ENCODE assay signal across 8 mouse cellular contexts in genomic region chr9:71770484-71770883, GRCm38 (mm10). TPM values are rescaled to one million over a fixed set of nuclear protein-coding genes. Genes with fewer than 3 reads are reported as not detected.
DNase-seq lines count a peak whose midpoint lies in the region; ATAC-seq and TF ChIP-seq lines count a peak whose summit lies in the region.
"Had no signal": no experiment of that assay in that cellular context is flagged by ENCODE, and none has a peak within 500 bp of the region (broad histone marks: within the 10 kb centered on the region; RNA-seq: fewer than 3 reads in every experiment).

No protein-coding gene starts in this region.

- no peaks in the 10 kb centered on the region for H3K36me3 ChIP-seq in lung, postnatal 0 days (ENCODE audit: insufficient read depth, low read length)
- H3K36me3 ChIP-seq in forebrain, embryonic 13.5 days (ENCODE audit: poor library complexity, severe bottlenecking), result no peaks in the 10 kb centered on the region
- no peaks in the 10 kb centered on the region for H3K36me3 ChIP-seq in liver, embryonic 11.5 days (ENCODE audit: control insufficient read depth, insufficient read depth, low read length)
- H3K36me3 ChIP-seq in stomach, postnatal 0 days (ENCODE audit: control insufficient read depth, insufficient read depth, low read length), result no peaks in the 10 kb centered on the region

- peak overlapping the region; percentile 89 for H3K27ac ChIP-seq in lung, postnatal 0 days (ENCODE audit: low read length)
- H3K27ac ChIP-seq in forebrain, embryonic 13.5 days, result no peak overlapping the region
- no peak overlapping the region for H3K27ac ChIP-seq in liver, embryonic 11.5 days (ENCODE audit: low read depth, low read length)
- no peak overlapping the region for H3K27ac ChIP-seq in stomach, postnatal 0 days (replicated peaks)

- peak; percentile 46; the same call in 1 of the 2 replicates for TF ChIP-seq CTCF in lung, postnatal 0 days (IDR thresholded peaks at IDR 0.05)
- TF ChIP-seq CTCF in stomach, postnatal 0 days (IDR thresholded peaks at IDR 0.05; ENCODE audit: low read depth), result peak; percentile 49

- no peak for TF ChIP-seq EP300 in lung, postnatal 0 days (IDR thresholded peaks at IDR 0.05)
- no peak for TF ChIP-seq EP300 in stomach, postnatal 0 days (optimal IDR thresholded peaks at IDR 0.05)

- WGBS in lung, postnatal 0 days, result 1% methylated on average over 10 of the region's 10 CpGs
- WGBS in forebrain, embryonic 13.5 days, result 3% methylated on average over 10 of the region's 10 CpGs
- WGBS in liver, embryonic 11.5 days, result 4% methylated on average over 10 of the region's 10 CpGs
- WGBS in stomach, postnatal 0 days, result 6% methylated on average over 10 of the region's 10 CpGs

- no peak for DNase-seq in lung, postnatal 0 days (ENCODE audit: low spot score)
- no peak for DNase-seq in lung, postnatal 10 days
- no peak for DNase-seq in liver, embryonic 11.5 days (ENCODE audit: low spot score)
- DNase-seq in stomach, postnatal 0 days (ENCODE audit: low spot score), result peak; percentile 54
- no peak for DNase-seq in thymus, postnatal 25 days
- no peak for DNase-seq in spleen, postnatal 36 days (ENCODE audit: low spot score in 2 of 2)

- H3K27me3 ChIP-seq in lung, postnatal 0 days (replicated peaks; ENCODE audit: insufficient read depth, low read length), result no peaks in the 10 kb centered on the region
- peaks cover 57% of the 10 kb centered on the region for H3K27me3 ChIP-seq in forebrain, embryonic 13.5 days
- H3K27me3 ChIP-seq in liver, embryonic 11.5 days (replicated peaks; ENCODE audit: control insufficient read depth, insufficient read depth, low read length), result peaks cover 29% of the 10 kb centered on the region
- H3K27me3 ChIP-seq in stomach, postnatal 0 days (ENCODE audit: control insufficient read depth, insufficient read depth, low read length), result no peaks in the 10 kb centered on the region

- H3K9me3 ChIP-seq in lung, postnatal 0 days (ENCODE audit: low read length), result no peaks in the 10 kb centered on the region
- 0 out of 2 replicates have a peak, but pooled peaks cover 3% of the 10 kb centered on the region for H3K9me3 ChIP-seq in forebrain, embryonic 13.5 days (replicated peaks)
- no peaks in the 10 kb centered on the region for H3K9me3 ChIP-seq in liver, embryonic 11.5 days (ENCODE audit: control insufficient read depth, low read length)
- no peaks in the 10 kb centered on the region for H3K9me3 ChIP-seq in stomach, postnatal 0 days (ENCODE audit: control insufficient read depth, low read length)

- peak overlapping the region; percentile 69 for H3K4me3 ChIP-seq in lung, postnatal 0 days (ENCODE audit: low read depth, low read length)
- H3K4me3 ChIP-seq in forebrain, embryonic 13.5 days, result peak overlapping the region; percentile 53
- peak overlapping the region; percentile 63 for H3K4me3 ChIP-seq in liver, embryonic 11.5 days (ENCODE audit: low read depth, low read length)
- H3K4me3 ChIP-seq in stomach, postnatal 0 days (ENCODE audit: low read depth, low read length), result peak overlapping the region; percentile 68

- ATAC-seq in lung, postnatal 0 days, result 0 out of 2 replicates have a peak, but pooled peaks have one; percentile 22
- no peak for ATAC-seq in forebrain, embryonic 13.5 days
- no peak for ATAC-seq in liver, embryonic 11.5 days (replicated peaks; ENCODE audit: low FRiP score)
- no peak for ATAC-seq in stomach, postnatal 0 days (ENCODE audit: low FRiP score, low TSS enrichment)
- ATAC-seq: inflammation-experienced regulatory T-cells, adult 6 months had no signal

- H3K4me2 ChIP-seq in lung, postnatal 0 days (replicated peaks; ENCODE audit: low read depth, low read length), result peak overlapping the region; percentile 79
- peak overlapping the region; percentile 83 for H3K4me2 ChIP-seq in forebrain, embryonic 13.5 days
- H3K4me2 ChIP-seq in liver, embryonic 11.5 days, result peak overlapping the region; percentile 77
- peak overlapping the region; percentile 73 for H3K4me2 ChIP-seq in stomach, postnatal 0 days (replicated peaks; ENCODE audit: low read depth)

- peaks cover 9% of the 10 kb centered on the region for H3K4me1 ChIP-seq in lung, postnatal 0 days (ENCODE audit: insufficient read depth, low read depth, low read length)
- peaks cover 13% of the 10 kb centered on the region for H3K4me1 ChIP-seq in forebrain, embryonic 13.5 days
- H3K4me1 ChIP-seq in liver, embryonic 11.5 days (replicated peaks; ENCODE audit: control insufficient read depth, insufficient read depth, low read length), result peaks cover 9% of the 10 kb centered on the region
- H3K4me1 ChIP-seq in stomach, postnatal 0 days (replicated peaks; ENCODE audit: control insufficient read depth, insufficient read depth), result 0 out of 2 replicates have a peak, but pooled peaks cover 2% of the 10 kb centered on the region

- H3K9ac ChIP-seq in lung, postnatal 0 days (replicated peaks; ENCODE audit: low read depth), result peak overlapping the region; percentile 66
- no peak overlapping the region for H3K9ac ChIP-seq in forebrain, embryonic 13.5 days
- H3K9ac ChIP-seq in liver, embryonic 11.5 days (ENCODE audit: low read depth, low read length), result peak overlapping the region; percentile 57; the same call in 1 of the 2 replicates
- peak overlapping the region; percentile 72 for H3K9ac ChIP-seq in stomach, postnatal 0 days (ENCODE audit: low read length)

RNA-seq across cellular contexts. Expression of gene Cgnl1, which starts 0.9 kb away (rescaled TPM):
- 26.1 and 28.5 TPM in 2 replicates for polyA plus RNA-seq in lung, postnatal 0 days (2015; fragmentation: Nextera tagmentation; extraction: Ambion mirVana)
- 4.0 TPM in 2 replicates for polyA plus RNA-seq in forebrain, embryonic 13.5 days (2015; fragmentation: Nextera tagmentation; extraction: Ambion mirVana)
- 4.5 and 5.9 TPM in 2 replicates for polyA plus RNA-seq in liver, embryonic 11.5 days (2014; fragmentation: Nextera tagmentation; extraction: Ambion mirVana)
- 5.2 and 6.3 TPM in 2 replicates for polyA plus RNA-seq in stomach, postnatal 0 days (2015; fragmentation: Nextera tagmentation; extraction: Ambion mirVana)
- polyA plus RNA-seq: inflammation-experienced regulatory T-cells, adult 6 months had no signal
